Mouse (Mus musculus): Measurements from ENCODE around the gene Mfsd14a. TPM values are rescaled to one million over a fixed set of nuclear protein-coding genes. Genes with fewer than 3 reads are reported as not detected.

The Mfsd14a gene
- total and polyA plus RNA-seq, 3 experiments = 39.2 to 111 (median 45.9) TPM

DNA sequence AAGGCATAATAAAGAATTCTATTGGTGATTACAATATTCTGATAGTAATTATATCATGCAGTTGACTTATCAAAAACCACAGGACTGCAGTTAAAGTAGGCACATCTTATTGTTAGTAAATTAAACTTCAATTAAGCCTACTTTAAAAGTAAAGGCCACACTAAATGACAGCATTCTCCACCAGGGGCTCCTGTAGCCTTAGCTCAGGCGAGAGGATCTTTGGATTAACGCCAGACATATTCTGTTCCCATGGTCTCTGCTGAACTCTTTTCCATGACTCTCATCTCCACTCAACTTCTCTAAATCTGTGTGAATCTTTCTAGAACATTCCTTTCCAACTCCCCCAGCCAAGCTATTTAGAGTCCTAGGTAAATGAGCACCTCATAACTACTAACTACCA is 36.3 kb upstream of the Mfsd14a start:
- DNase-seq (ENCODE audit: low read depth, low spot score) = peak; percentile 50
- H3K9ac ChIP-seq (ENCODE audit: control insufficient read depth, low read depth, low read length, poor library complexity, severe bottlenecking) = no peak overlapping the region
- TF ChIP-seq CHD2 (IDR thresholded peaks at IDR 0.05; ENCODE audit: low read length) (no peak), GABPA (IDR thresholded peaks at IDR 0.05; ENCODE audit: low read depth, low read length) (no peak), CHD1 (IDR thresholded peaks at IDR 0.05; ENCODE audit: low read depth, low read length) (no peak), NRF1 (IDR thresholded peaks at IDR 0.05; ENCODE audit: insufficient read depth, low read depth, low read length, poor library complexity, severe bottlenecking) (no peak), MYB (IDR thresholded peaks at IDR 0.05; ENCODE audit: low read depth, low read length) (no peak), E2F4 (IDR thresholded peaks at IDR 0.05; ENCODE audit: borderline replicate concordance, low read depth, low read length) (no peak), MXI1 (IDR thresholded peaks at IDR 0.05; ENCODE audit: low read depth, low read length) (no peak), SIN3A (IDR thresholded peaks at IDR 0.05; ENCODE audit: low read length) (no peak), POLR2AphosphoS5 (IDR thresholded peaks at IDR 0.05; ENCODE audit: borderline replicate concordance, low read depth, low read length) (no peak), USF2 (IDR thresholded peaks at IDR 0.05; ENCODE audit: borderline replicate concordance in 1 of 2, insufficient read depth in 1 of 2, low read depth in 1 of 2, low read length in 2 of 2) (no peak), KAT2A (conservative IDR thresholded peaks at IDR 0.05; ENCODE audit: low read depth, low read length) (no peak)
- peaks cover 0 to 27% of the 10 kb centered on the region in 2 experiments; a peak in 2 of 4 replicates for H3K36me3 ChIP-seq (ENCODE audit: control insufficient read depth in 1 of 2, insufficient read depth in 2 of 2, low read length in 2 of 2)
- H3K4me1 ChIP-seq (ENCODE audit: control insufficient read depth in 1 of 2, insufficient read depth in 2 of 2, low read length in 2 of 2) = peaks cover 16 to 28% of the 10 kb centered on the region in 2 experiments
- H3K27me3 ChIP-seq (ENCODE audit: control insufficient read depth in 1 of 2, insufficient read depth in 2 of 2, low read length in 2 of 2) = no peaks in the 10 kb centered on the region
- peaks cover 23% of the 10 kb centered on the region for H3K79me2 ChIP-seq (ENCODE audit: control insufficient read depth, insufficient read depth, low read length, poor library complexity)
- H3K9me3 ChIP-seq (replicated peaks; ENCODE audit: insufficient read depth, low read length) = no peaks in the 10 kb centered on the region
- H3K27ac ChIP-seq (ENCODE audit: control insufficient read depth, low read depth, low read length) = no peak overlapping the region
- H3K4me3 ChIP-seq (ENCODE audit: control insufficient read depth in 1 of 2, insufficient read depth in 1 of 2, low read depth in 2 of 2, low read length in 2 of 2) = no peak overlapping the region

DNA sequence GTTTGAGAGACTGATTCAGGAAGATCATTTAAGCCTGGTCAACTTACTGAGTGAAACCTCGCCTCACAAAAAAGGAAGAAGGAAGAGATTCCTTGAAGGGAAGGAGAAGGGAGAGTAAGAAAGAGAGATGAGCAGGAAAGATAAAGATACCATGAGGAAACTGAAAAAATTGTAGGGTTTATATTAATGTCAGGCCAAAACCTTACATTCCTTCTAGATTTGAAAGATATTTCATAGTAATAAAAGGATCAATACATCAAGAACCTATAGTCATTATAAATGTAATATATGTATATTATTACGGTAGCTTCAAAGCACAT is 33.1 kb upstream of the Mfsd14a start:
- Histone ChIP-seq H3K27ac (ENCODE audit: control insufficient read depth, low read depth, low read length) (0 out of 2 replicates have a peak overlapping the region, but pooled peaks have one; percentile 21), H3K27me3 (ENCODE audit: control insufficient read depth in 1 of 2, insufficient read depth in 2 of 2, low read length in 2 of 2) (no peaks in the 10 kb centered on the region), H3K4me3 (ENCODE audit: control insufficient read depth in 1 of 2, insufficient read depth in 1 of 2, low read depth in 2 of 2, low read length in 2 of 2) (no peak overlapping the region), H3K9me3 (replicated peaks; ENCODE audit: insufficient read depth, low read length) (no peaks in the 10 kb centered on the region), H3K4me1 (ENCODE audit: control insufficient read depth in 1 of 2, insufficient read depth in 2 of 2, low read length in 2 of 2) (peaks cover 21 to 31% of the 10 kb centered on the region in 2 experiments), H3K9ac (ENCODE audit: control insufficient read depth, low read depth, low read length, poor library complexity, severe bottlenecking) (no peak overlapping the region), H3K36me3 (ENCODE audit: control insufficient read depth in 1 of 2, insufficient read depth in 2 of 2, low read length in 2 of 2) (peaks cover 0 to 35% of the 10 kb centered on the region in 2 experiments), H3K79me2 (ENCODE audit: control insufficient read depth, insufficient read depth, low read length, poor library complexity) (peaks cover 15% of the 10 kb centered on the region)
- TF ChIP-seq POLR2AphosphoS2 (IDR thresholded peaks at IDR 0.05; ENCODE audit: low read length) (no peak), ZC3H11A (IDR thresholded peaks at IDR 0.05; ENCODE audit: low read depth, low read length) (no peak), GATA1 (IDR thresholded peaks at IDR 0.05; ENCODE audit: low read depth, low read length) (peak; percentile 79), CHD2 (IDR thresholded peaks at IDR 0.05; ENCODE audit: low read length) (no peak), MYC (IDR thresholded peaks at IDR 0.05; ENCODE audit: low read depth, low read length) (no peak)
- no peak for DNase-seq (ENCODE audit: low read depth, low spot score)

Measured in MEL (cell line).